Mouse (Mus musculus): ENCODE results near the gene Ccdc102a.

The Ccdc102a gene

GRCm38 (mm10) chr8:94875096-94875870 is 42.6 kb downstream of the Ccdc102a start:
- peak; percentile 24 for DNase-seq (ENCODE audit: low read depth, low spot score)

GRCm38 (mm10) chr8:94874358-94874757 is 43.5 kb downstream of the Ccdc102a start:
- peak; percentile 84 for DNase-seq (ENCODE audit: low read depth, low spot score)

- no peak for DNase-seq (ENCODE audit: low read depth, low spot score)
Measured at GRCm38 (mm10) chr8:94872576-94872975, 45.3 kb downstream of the Ccdc102a start.

GRCm38 (mm10) chr8:94872156-94872555 is 45.7 kb downstream of the Ccdc102a start:
- no peak for DNase-seq (ENCODE audit: low read depth, low spot score)

- peak; percentile 63 for DNase-seq (ENCODE audit: low read depth, low spot score)
Measured at GRCm38 (mm10) chr8:94871108-94871894, 46.6 kb downstream of the Ccdc102a start.

GRCm38 (mm10) chr8:94870474-94871107 is 47.3 kb downstream of the Ccdc102a start:
- no peak for DNase-seq (ENCODE audit: low read depth, low spot score)

GRCm38 (mm10) chr8:94870003-94870402 is 47.9 kb downstream of the Ccdc102a start:
- DNase-seq (ENCODE audit: low read depth, low spot score) = no peak

GRCm38 (mm10) chr8:94869146-94869545 is 48.8 kb downstream of the Ccdc102a start:
- DNase-seq (ENCODE audit: low read depth, low spot score) = no peak

- DNase-seq (ENCODE audit: low read depth, low spot score) = no peak
Measured at GRCm38 (mm10) chr8:94866921-94867320, 51.0 kb downstream of the Ccdc102a start.

- DNase-seq (ENCODE audit: low read depth, low spot score) = no peak
Measured at GRCm38 (mm10) chr8:94865292-94865691, 52.6 kb downstream of the Ccdc102a start.

- no peak for DNase-seq (ENCODE audit: low read depth, low spot score)
Measured at GRCm38 (mm10) chr8:94863897-94864673, 53.8 kb downstream of the Ccdc102a start.

- DNase-seq (ENCODE audit: low read depth, low spot score) = no peak
Measured at GRCm38 (mm10) chr8:94862487-94863220, 55.2 kb downstream of the Ccdc102a start.

- DNase-seq (ENCODE audit: low read depth, low spot score) = peak; percentile 75
Measured at GRCm38 (mm10) chr8:94861352-94861910, 56.5 kb downstream of the Ccdc102a start.

- peak; percentile 86 for DNase-seq (ENCODE audit: low read depth, low spot score)
Measured at GRCm38 (mm10) chr8:94857346-94858173, 60.3 kb downstream of the Ccdc102a start, which contains the start of gene Polr2c. Gene Polr2c, plus strand, starts transcription at chr8:94857450.

- no peak for DNase-seq (ENCODE audit: low read depth, low spot score)
Measured at GRCm38 (mm10) chr8:94857011-94857345, 60.9 kb downstream of the Ccdc102a start.

GRCm38 (mm10) chr8:94854761-94855160 is 63.1 kb downstream of the Ccdc102a start:
- DNase-seq (ENCODE audit: low read depth, low spot score) = peak; percentile 40
